Mouse (Mus musculus): ENCODE results near the gene Dpysl5.

- TF ChIP-seq CTCF (IDR thresholded peaks at IDR 0.05; ENCODE audit: control insufficient read depth, insufficient read depth, insufficient replicate concordance, low read depth, low read length) = no peak
- no peak for TF ChIP-seq POLR2A (IDR thresholded peaks at IDR 0.05; ENCODE audit: control insufficient read depth, low read depth, low read length)
Measured at GRCm38 (mm10) chr5:30738127-30738828, 26.9 kb downstream of the Dpysl5 start.
